Mouse (Mus musculus): ENCODE measurements around the gene Tigd4.

Tigd4 gene

DNA sequence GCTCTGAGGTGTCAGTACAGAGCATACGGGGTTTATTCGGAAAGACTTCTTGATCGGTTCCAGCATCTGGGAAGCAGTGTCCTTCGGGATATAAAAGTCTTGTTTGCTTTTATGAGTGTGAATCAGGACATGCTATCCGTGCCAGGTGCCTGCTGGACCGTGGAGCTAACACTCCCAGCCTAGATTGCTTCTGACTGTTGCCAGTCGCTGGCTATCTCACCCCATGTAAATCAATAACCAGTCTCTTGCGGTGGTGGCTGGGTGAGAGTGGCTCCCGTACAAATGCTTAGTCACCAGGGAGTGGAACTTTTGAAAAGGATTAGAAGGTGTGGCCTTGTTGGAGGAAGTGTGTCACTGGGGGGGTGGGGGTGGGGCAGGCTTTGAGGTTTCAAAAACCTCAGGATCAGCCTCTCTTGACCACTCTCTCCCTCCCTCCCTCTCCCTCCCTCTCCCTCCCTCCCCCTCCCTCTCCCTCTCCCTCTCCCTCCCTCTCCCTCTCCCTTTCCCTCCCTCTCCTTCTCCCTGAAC is 16.9 kb downstream of the Tigd4 start:
- in situ Hi-C loops (cut with MboI, MseI), result no loop called here

DNA sequence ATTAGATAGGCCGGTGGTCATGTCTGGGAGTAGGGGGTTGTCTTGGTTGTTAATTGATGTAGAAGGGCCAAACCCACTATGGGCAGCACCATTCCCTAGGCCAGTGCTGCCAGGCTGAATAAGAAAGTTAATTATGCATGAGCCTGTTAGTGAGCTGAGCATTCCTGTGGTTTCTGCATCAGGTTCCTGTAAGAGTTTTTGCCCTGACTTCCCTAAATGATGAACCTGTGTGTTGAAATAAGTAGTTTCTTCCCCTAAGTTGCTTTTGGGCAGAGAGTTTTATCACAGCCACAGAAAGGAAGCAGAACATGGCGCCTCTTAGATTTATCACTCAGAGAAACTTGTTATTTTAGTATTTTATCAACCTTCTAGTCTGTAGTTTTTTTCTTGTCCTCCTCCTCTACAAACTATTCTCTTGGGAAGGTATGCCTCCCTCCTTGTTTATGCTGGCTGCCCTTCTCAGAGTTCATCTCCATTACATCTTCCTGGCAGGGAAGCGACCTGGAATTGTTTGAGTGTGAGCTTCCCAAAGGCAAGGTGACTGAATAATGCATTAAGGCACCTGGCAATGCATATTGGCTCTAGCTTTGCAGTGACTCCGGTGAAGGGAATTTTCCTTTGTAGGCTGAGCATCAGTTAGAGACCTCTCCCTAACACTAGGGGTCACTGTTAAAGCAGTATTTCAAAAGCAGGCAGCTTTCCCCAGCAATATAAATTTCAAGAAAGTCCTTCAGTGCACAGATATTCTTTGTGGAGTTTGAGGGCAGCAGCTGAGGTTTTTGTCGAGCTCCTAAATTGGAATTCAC is 21.9 kb downstream of the Tigd4 start:
- in situ Hi-C loops (cut with MboI, MseI), result no loop called here

DNA sequence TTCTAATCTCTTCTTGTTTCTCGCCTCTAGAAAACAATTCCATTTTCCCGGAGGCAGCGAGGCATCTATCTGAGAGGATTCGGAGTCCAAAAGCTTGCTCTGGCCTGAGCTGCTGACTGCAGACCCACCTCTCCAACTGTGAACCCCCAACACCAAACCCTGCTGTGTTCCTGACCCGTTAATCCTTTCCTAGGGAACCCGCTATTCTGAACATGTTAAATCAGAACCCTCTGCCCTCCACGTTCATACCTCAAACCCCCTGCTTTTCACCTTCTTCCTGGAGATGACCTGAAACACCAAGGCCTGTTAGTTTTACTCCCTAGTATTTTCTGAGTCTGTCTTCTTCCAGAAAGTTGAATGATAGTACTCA is 22.5 kb downstream of the Tigd4 start:
- in situ Hi-C loops (cut with MboI, MseI), result no loop called here

DNA sequence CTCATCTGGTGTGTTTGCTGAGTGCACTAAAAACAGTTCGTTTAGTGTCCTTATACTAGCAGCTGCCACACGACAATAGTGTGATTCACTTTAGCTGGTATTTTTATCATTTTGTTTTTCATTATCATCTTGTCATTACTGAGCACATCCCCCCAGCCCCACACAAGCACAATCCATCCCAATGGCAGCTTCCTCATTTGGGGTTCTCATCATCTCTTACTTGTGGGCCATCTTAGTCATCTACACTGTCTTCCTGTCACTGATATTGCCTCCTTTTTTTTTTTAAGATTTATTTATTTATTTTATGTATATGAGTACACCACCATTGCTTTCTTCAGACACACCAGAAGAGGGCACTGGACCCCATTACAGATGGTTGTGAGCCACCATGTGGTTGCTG is 25.3 kb downstream of the Tigd4 start:
- in situ Hi-C loops (cut with MboI, MseI), result no loop called here

DNA sequence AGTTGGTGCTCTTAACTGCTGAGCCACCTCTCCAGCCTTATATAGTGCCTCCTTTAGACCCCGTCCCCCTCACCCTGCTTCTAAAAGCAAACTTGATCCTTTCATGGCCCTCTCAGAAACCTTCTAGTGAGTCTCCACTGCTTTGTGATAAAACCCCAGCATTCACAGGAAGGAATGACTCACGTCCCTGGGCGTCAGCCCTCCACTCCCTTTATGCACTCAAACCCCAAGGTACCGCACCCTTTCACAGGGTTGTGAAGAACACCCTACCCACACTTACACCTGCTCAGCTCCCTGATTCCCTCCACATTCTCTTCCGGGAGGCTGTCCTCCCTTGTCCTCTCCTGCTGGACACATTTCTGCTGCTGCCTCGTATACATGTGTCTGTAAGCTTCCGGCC is 25.7 kb downstream of the Tigd4 start:
- in situ Hi-C loops (cut with MboI, MseI), result no loop called here

DNA sequence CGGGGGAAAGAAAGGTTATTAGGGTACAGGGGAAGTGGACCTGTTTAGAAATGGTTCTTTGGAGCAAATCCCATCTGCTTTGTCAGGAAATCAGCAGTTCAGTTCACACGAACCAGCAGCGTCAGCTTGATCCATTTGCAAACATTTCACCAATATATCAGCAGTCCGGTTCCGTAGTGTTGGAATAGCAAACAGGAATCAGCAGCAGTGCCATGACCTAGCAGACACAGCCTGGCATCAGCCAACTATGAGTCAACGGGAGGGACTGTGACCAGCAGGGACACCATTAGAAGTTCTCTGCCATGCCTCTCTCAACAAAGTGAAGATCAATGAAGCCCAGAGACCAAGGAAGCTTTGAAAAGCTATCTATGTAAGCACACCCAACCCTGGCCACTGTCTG is 26.4 kb downstream of the Tigd4 start:
- in situ Hi-C loops (cut with MboI, MseI), result no loop called here

DNA sequence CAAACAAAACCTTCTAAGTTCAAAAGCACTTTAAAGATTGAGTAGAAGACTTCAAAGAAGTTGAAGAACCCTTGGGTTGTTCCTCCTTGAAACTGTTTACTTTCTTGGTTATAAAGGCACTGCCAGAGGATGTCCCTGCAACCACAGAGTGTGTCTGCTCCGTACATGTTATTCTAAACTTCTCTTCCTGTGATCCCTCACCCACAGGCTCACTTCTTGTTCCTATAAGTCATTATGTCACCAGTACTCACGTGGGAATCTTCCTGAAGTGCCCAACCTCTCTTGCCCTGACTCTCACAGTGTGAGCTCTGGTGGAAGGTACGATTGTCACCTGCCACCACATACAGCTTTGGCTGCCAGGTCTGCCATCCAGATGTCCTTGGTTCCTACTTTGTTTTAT is 28.7 kb downstream of the Tigd4 start:
- in situ Hi-C loops (cut with MboI, MseI), result no loop called here

DNA sequence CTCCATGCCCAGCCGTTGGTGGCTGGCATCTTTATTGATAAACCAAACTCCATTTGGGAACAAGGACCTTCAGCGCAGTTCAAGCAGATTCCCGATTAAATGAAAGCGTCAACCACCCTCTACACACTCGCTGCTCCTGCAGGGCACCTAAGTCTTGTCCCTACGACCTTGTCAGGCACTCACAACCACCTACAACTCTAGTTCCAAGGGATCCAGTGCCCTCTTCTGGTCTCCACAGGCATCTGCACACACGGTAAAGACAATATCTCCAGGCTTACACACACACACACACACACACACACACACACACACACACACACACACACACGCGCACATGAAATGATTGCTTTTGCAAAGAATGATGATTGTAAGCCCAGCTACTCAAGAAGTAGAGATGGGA is 38.2 kb downstream of the Tigd4 start:
- in situ Hi-C loops (cut with MboI, MseI), result no loop called here

DNA sequence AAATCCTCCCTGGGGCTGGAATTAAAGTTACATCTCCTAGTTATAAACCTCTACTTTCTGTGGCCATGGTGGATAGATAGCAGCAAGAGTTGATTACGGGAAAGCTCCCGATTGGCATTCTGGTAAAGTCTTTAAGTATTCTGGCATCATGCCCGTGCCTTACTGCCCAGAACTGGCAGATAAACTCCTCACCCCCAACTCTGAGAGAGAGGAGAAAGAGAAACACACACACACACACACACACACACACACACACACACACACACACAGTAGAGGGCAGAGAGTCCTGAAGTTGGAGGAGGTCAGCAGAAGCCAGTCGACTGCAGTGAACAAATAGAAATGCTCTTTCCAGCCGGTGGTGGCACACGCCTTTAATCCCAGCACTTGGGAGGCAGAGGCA is 43.7 kb downstream of the Tigd4 start:
- in situ Hi-C loops (cut with MboI, MseI), result no loop called here

DNA sequence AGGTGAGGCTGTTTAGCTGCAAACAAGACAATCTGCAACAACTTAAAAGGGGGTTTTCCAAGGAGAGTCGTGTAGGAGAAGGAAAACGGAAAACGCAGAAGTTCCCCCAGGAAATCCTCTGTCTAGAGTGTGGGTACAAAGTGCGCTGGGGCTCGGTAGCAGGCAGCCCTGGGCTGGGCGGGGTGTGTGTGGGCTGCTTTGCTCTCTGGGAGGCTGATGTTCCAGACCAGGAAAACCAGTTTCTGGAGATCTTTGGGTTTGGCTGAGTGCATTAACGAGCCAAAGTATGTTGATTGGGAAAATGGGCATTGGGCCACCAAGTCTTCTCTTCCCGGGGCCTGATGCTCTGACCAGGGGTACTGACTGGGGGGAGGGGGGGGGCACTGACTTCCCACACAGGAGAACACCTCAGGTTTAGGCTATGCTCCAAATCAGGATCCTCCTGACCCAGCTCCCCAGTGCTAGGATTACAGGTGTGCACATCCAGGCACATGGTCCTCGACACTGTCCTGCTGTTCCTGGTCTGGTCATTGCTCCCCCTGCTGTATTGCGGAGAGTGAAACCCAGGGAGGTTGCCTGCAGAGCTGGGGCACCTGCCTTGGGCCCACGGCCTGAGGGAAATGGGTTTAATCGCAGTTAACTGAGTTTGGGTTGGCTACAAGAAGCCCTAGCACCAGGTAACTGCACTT is 44.7 kb downstream of the Tigd4 start:
- in situ Hi-C loops (cut with MboI, MseI), result no loop called here

DNA sequence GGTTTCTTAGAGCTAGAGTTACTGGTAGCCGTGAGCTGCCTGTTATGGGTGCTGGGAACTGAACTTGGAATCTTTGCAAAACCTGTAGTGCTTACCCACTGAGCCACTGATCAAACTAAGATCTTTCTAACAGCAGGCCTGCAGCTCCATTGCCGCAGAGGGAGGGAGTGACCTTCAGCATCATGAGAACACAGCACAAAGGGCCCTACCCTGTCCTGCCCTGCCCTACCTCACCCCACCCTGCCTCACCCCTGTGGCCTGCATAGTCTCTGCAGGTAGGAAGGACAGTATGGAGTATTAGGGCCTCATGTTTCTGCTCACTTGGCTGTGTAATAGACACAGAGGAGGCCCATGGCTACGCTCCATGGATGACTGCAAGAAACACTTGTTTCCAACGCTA is 45.5 kb downstream of the Tigd4 start:
- in situ Hi-C loops (cut with MboI, MseI), result no loop called here

DNA sequence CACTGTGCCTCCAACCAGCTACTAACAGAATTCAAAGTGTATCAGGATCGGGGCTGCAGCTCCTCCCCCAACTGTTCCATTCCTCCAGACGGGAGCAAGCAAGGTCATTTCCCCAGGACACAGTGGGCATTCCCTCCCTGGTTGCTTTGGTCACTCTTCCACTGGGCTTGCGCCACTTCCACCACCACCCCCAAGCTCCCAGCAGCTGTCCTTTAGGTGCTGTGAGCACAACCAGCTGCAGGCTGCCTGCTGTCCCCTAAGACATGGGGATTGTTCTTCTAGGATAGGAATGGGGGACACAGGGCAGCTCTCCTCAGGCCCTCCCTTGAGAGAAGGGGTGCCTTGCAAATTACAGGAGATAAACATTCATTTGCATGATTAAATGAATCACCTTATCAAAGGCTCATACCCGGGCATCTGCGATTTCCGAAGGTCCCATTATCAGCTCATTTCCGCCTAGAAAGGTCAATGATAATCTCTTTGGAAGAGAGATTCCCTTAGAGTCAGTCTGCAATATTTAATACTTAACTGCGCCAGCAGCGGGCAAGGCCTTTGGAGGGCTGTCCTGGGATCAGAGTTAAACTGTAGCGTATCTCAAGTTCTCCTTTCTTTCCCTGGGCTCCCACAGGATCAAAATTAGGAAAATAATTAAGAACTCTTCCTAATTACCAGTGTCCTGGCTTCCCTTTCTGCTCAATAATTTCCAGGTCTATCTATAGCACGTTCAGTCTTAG is 46.6 kb downstream of the Tigd4 start:
- in situ Hi-C loops (cut with MboI, MseI), result no loop called here

DNA sequence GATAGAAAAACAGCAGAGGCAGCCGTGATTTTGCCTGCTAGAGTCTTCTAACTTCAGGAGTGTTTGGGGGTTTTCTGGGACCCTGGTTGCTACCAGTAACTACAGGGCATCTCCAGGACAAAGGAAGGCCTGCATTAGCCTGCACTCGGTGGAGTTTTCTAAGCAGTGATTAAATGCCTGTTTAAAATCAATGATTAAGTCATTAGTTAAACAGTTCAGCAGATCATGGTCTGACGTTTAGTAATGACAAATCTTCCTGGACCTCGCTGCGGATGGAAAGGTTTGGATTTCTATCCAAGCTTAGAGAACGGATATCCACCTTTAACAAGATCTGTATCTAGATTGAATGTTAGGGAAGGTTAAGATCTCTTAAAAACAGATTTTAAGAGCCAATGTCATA is 47.2 kb downstream of the Tigd4 start:
- in situ Hi-C loops (cut with MboI, MseI), result no loop called here

DNA sequence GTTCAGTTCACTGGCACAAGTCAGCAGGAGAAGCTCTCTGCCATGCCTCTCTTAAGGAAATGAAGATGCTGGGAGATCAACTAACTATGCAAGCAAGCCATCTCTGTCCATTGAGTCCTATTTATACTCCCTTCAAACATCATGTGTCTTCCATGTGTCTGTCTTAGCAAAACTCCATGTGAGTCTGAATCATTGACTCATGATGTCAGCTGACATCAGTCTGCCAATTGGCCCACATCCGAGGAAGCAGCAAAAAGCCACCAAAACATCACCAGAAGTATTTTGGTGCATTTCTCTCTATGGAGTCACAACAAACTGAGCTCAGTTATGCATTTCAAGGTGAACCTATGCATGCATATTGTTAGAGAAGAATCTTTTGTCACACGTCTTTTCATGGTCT is 48.0 kb downstream of the Tigd4 start:
- in situ Hi-C loops (cut with MboI, MseI), result no loop called here

DNA sequence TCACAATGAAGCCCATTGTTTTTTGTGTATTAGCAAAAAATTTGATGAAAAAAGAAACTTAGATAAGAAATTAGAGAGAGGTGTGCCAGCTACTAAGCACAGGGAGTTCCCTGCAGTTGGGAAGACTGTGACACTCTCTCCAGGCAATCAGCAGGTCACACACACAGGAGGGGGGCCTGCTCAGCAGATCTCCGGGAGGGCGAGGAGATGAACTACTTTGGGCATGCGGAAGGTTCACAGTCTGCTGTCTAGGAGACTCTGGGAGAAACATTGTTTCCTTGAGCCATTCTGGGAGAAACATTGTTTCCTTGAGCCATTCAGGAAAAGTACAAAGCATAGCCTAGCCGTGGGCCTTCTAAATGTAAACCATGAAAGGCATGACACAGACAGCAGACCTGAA is 49.6 kb downstream of the Tigd4 start:
- in situ Hi-C loops (cut with MboI, MseI), result no loop called here

DNA sequence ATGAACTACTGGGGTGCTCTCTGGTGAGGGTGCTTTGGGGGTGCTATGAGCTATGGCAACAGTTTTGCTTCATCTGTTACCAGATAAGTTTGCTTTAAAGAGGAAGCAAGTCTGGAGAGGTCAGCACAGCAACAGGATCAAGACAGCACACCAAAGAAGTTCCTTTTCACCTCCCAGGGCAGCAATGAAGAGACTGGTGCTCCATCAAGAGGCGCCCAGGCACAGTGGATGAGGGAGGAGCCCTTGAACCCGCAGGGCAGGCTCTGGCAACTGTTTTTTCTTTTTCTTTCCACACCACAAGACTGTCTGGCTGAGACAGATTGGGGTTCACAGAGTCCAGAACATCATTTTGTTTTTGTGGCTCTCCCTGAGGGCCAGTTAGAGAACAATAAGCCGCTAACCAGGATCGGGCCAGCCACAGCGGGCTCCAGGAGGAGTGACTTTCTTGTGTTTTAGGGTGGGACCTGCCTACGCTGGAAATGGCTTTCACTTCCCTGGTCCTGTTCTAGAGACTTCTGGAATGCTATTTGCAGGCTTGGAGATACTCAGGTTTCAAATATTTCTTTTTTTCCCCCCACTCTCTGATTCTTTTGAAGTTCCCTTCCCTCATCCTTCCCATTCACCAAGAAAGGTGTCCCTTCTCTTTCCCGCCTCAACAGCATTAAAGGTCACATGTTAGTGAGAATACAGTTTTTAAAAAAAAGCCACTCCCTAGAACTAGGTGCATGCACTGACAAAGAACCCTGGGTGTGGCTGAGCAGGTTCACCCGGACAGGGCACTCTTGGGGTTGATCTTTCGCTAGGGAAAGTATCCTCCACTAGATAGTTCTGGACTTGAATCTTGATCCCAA is 52.0 kb downstream of the Tigd4 start:
- in situ Hi-C loops (cut with MboI, MseI), result no loop called here

DNA sequence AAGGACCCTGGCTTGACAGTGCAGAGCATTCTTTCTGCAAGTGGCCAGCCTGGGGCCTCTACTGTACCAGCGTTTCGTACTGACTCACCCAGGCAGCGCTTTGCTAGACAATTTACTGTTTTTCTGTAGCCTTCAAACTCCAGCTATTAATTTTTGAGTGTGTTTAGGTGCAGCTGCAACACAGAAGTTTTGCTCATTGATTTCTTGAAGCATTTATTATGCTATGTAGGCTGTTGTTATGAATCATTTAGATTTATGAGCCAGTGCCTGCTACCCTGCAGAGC is 52.6 kb downstream of the Tigd4 start:
- in situ Hi-C loops (cut with MboI, MseI), result no loop called here

DNA sequence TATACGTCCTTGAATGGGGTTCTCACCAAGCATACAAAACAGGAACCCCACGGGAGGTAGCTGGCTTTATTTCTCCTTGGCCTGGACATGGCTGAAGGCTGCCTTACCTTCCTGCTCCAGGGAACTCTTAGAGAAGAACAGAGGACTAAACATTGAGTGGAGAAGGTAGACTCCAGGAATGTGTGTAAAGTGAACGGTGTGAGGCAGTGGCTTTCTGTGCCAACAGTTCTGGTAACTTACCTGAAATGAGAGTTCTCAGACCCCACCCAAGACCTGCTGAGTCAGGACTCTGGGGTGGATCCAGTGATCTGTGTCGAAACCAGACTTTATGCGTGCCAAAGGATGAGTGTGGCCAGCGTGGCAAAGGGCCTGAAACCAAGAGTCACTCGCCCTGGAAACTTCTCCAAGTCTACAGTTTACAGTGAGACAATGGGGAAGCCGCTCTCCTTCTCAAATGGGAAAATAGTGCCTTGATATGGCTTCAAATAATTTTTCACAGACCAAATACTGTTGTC is 53.0 kb downstream of the Tigd4 start:
- in situ Hi-C loops (cut with MboI, MseI), result no loop called here
